Mouse (Mus musculus) liver, embryonic 14.5 days (tissue): ENCODE results near the gene Flt3l. TPM values are rescaled to one million over a fixed set of nuclear protein-coding genes. Genes with fewer than 3 reads are reported as not detected.

Experiments
- ATAC-seq: fragments of 200-750 bp; cut with Nextera tagmentation; 2 replicates; pipeline ENCODE4 v1.8.0; 2017; ENCODE audit warnings: moderate number of reproducible peaks, mild to moderate bottlenecking, moderate library complexity; ENCODE audit not compliant: insufficient read depth
- DNase-seq, 3 experiments: peaks; one replicate each; pipeline ENCODE4 v3.0.0-alpha.2; 2012 to 2013; ENCODE audit warnings: low read depth in 3 of 3, low spot score in 3 of 3
- H3K27ac ChIP-seq: fragments of 300-500 bp; sonication (generic); 2 replicates; pipeline ENCODE4 v1.5.1; 2014; ENCODE audit warnings: moderate library complexity, mild to moderate bottlenecking, control low read depth, inconsistent platforms
- H3K27me3 ChIP-seq: fragments of 300-500 bp; sonication (generic); 2 replicates; pipeline ENCODE4 v1.6.1; 2014; ENCODE audit warnings: mild to moderate bottlenecking, low read length, moderate library complexity; ENCODE audit not compliant: control insufficient read depth, insufficient read depth
- H3K36me3 ChIP-seq: fragments of 300-500 bp; sonication (generic); replicated peaks from 2 replicates; pipeline ENCODE4 v1.6.1; 2014; ENCODE audit warnings: low read depth; ENCODE audit not compliant: control insufficient read depth, insufficient read depth
- H3K4me1 ChIP-seq, 2 experiments: fragments of 200-500 bp in 1 of 2; fragments of 300-500 bp in 1 of 2; sonication (generic) in 1 of 2; replicated peaks; 2 replicates each; pipeline ENCODE4 v1.6.1; 2012 to 2014; ENCODE audit warnings: antibody characterized with exemption in 1 of 2, inconsistent platforms in 1 of 2, low read length in 1 of 2; ENCODE audit not compliant: control insufficient read depth in 2 of 2, insufficient read depth in 2 of 2
- H3K4me2 ChIP-seq: fragments of 300-500 bp; sonication (generic); 2 replicates; pipeline ENCODE4 v1.6.1; 2014; ENCODE audit warnings: low read depth, mild to moderate bottlenecking, control low read depth, moderate library complexity
- H3K4me3 ChIP-seq, 2 experiments: fragments of 200-500 bp in 1 of 2; fragments of 300-500 bp in 1 of 2; sonication (generic) in 1 of 2; 2 replicates each; pipeline ENCODE4 v1.5.1; 2012 to 2014; ENCODE audit warnings: low read depth in 2 of 2, low read length in 2 of 2, mild to moderate bottlenecking in 2 of 2, control low read depth in 1 of 2, inconsistent platforms in 1 of 2, moderate library complexity in 1 of 2; ENCODE audit not compliant: insufficient read depth in 1 of 2
- H3K9ac ChIP-seq: fragments of 300-500 bp; sonication (generic); replicated peaks from 2 replicates; pipeline ENCODE4 v1.6.1; 2014; ENCODE audit warnings: mild to moderate bottlenecking, control low read depth, moderate library complexity
- H3K9me3 ChIP-seq: fragments of 300-500 bp; sonication (generic); 2 replicates; pipeline ENCODE4 v1.6.1; 2016; ENCODE audit warnings: low read length, mixed read lengths; ENCODE audit not compliant: control insufficient read depth
- CTCF ChIP-seq: IDR thresholded peaks from 2 replicates; pipeline ENCODE4 v1.5.1; 2016; ENCODE audit warnings: antibody characterized with exemption, low read depth, control low read depth
- EP300 ChIP-seq: IDR thresholded peaks from 2 replicates; pipeline ENCODE4 v1.6.1; 2016; ENCODE audit warnings: antibody characterized with exemption, low read depth
- whole genome bisulfite sequencing: fragments of 180-500 bp; shearing (Covaris S2); extraction: QIAGEN DNeasy Blood & Tissue Kit; methylation state at CpG from one replicate; pipeline ENCODE4 v1.1.7; 2014; ENCODE audit not compliant: insufficient replicate concordance; 5-methylcytosine and 5-hydroxymethylcytosine counted together
- polyA plus RNA-seq, 2 experiments: library from polyadenylated mRNA; depleted of rRNA in 1 of 2; stranded (reverse) in 1 of 2; unstranded in 1 of 2; fragments of >200 nt; fragmentation: Nextera tagmentation in 1 of 2; extraction: Ambion mirVana in 1 of 2; gene quantifications; 2 replicates each; pipeline versions ENCODE4 v1.2.1 to v1.2.3; 2012 to 2014

Flt3l gene
- polyA plus RNA-seq, 2 experiments = 3.9 to 12.1 TPM

- H3K9me3 ChIP-seq = no peaks in the 10 kb centered on the region
- H3K9ac ChIP-seq = no peak overlapping the region
- DNase-seq = no peak
- no peaks in the 10 kb centered on the region for H3K36me3 ChIP-seq
- ATAC-seq = no peak
- no peak overlapping the region for H3K27ac ChIP-seq
- no peak overlapping the region for H3K4me2 ChIP-seq
- peaks cover 0 to 7% of the 10 kb centered on the region in 2 experiments; a peak in 1 of 4 replicates for H3K4me1 ChIP-seq
- TF ChIP-seq EP300 (no peak), CTCF (no peak)
- WGBS = 85% methylated on average over 11 of the region's 11 CpGs
- H3K27me3 ChIP-seq = no peaks in the 10 kb centered on the region
- no peak overlapping the region for H3K4me3 ChIP-seq
These were observed 11.0 kb upstream of the Flt3l start for GRCm38 (mm10) chr7:45147267-45147666.

GRCm38 (mm10) chr7:45145460-45145859 lies 9.2 kb upstream of the Flt3l start:
- TF ChIP-seq EP300 = no peak
- no peak for TF ChIP-seq CTCF
- 0 out of 4 replicates have a peak, but pooled peaks cover 0 to 1% of the 10 kb centered on the region in 2 experiments for H3K4me1 ChIP-seq
- H3K4me2 ChIP-seq = no peak overlapping the region
- no peaks in the 10 kb centered on the region for H3K36me3 ChIP-seq
- ATAC-seq (no peak), DNase-seq (no peak)
- 90% methylated on average over 8 of the region's 8 CpGs for WGBS
- no peaks in the 10 kb centered on the region for H3K9me3 ChIP-seq
- H3K27ac ChIP-seq = no peak overlapping the region
- H3K27me3 ChIP-seq = no peaks in the 10 kb centered on the region
- no peak overlapping the region for H3K4me3 ChIP-seq
- H3K9ac ChIP-seq = no peak overlapping the region

- 78% methylated on average over 13 of the region's 13 CpGs for WGBS
- TF ChIP-seq EP300 (no peak), CTCF (no peak)
- Histone ChIP-seq H3K27ac (no peak overlapping the region), H3K4me1 (0 out of 4 replicates have a peak, but pooled peaks cover 0 to 3% of the 10 kb centered on the region in 2 experiments), H3K4me2 (no peak overlapping the region), H3K9me3 (no peaks in the 10 kb centered on the region), H3K9ac (no peak overlapping the region), H3K36me3 (no peaks in the 10 kb centered on the region), H3K4me3 (no peak overlapping the region), H3K27me3 (no peaks in the 10 kb centered on the region)
- DNase-seq = no peak
- no peak for ATAC-seq
These were observed 8.3 kb upstream of the Flt3l start for GRCm38 (mm10) chr7:45144368-45145174.

GRCm38 (mm10) chr7:45141914-45142313 lies 5.7 kb upstream of the Flt3l start:
- H3K9ac ChIP-seq = no peak overlapping the region
- no peak overlapping the region for H3K4me3 ChIP-seq
- no peaks in the 10 kb centered on the region for H3K9me3 ChIP-seq
- TF ChIP-seq EP300 = no peak
- TF ChIP-seq CTCF = no peak
- no peak overlapping the region for H3K4me2 ChIP-seq
- H3K4me1 ChIP-seq = peaks cover 12 to 24% of the 10 kb centered on the region in 2 experiments
- H3K27ac ChIP-seq = no peak overlapping the region
- no peaks in the 10 kb centered on the region for H3K27me3 ChIP-seq
- 73% methylated on average over 5 of the region's 5 CpGs for WGBS
- DNase-seq (no peak), ATAC-seq (no peak)
- H3K36me3 ChIP-seq = no peaks in the 10 kb centered on the region

GRCm38 (mm10) chr7:45141319-45141718 lies 5.1 kb upstream of the Flt3l start:
- Histone ChIP-seq H3K4me1 (peaks cover 12 to 28% of the 10 kb centered on the region in 2 experiments), H3K4me3 (no peak overlapping the region), H3K9ac (no peak overlapping the region), H3K4me2 (no peak overlapping the region), H3K9me3 (no peaks in the 10 kb centered on the region), H3K36me3 (no peaks in the 10 kb centered on the region), H3K27me3 (no peaks in the 10 kb centered on the region), H3K27ac (no peak overlapping the region)
- no peak for TF ChIP-seq CTCF
- no peak for TF ChIP-seq EP300
- WGBS = 77% methylated on average over 3 of the region's 3 CpGs
- DNase-seq (no peak), ATAC-seq (no peak)
